Mouse (Mus musculus): ENCODE data around the gene Mid1.
A peak's percentile ranks its signal among the peaks of the same experiment; 100 is the strongest.
"Not testable (repeated sequence)": the region's sequence is repeated elsewhere in the genome, so short reads cannot be mapped to it uniquely, and the experiment has no call there.

Gene Mid1

GRCm38 (mm10) chrX:169986519-169987367, 301.7 kb downstream of the Mid1 start:
- DNase-seq (ENCODE audit: low spot score): peak; percentile 87

DNA sequence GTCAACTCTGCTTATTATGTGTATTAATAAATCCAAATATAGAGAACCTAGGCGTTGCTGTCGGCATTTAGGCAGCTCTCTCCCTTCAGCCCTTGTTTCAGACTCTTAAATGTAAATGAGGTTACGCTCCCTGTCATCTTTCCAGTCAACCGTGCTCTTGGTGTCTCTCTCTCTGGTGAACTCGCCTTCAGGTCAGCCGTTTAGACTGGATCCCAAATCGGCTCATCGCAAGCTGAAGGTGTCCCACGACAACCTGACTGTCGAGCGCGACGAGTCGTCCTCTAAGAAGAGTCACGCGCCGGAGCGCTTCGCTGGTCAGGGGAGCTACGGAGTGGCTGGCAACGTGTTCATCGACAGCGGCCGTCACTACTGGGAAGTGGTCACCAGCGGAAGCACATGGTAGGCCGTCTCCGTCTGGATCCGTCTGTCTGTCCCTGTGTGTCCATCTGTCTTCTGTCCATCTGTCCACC, 302.4 kb downstream of the Mid1 start:
- not testable (repeated sequence) for DNase-seq (ENCODE audit: low spot score)

DNA sequence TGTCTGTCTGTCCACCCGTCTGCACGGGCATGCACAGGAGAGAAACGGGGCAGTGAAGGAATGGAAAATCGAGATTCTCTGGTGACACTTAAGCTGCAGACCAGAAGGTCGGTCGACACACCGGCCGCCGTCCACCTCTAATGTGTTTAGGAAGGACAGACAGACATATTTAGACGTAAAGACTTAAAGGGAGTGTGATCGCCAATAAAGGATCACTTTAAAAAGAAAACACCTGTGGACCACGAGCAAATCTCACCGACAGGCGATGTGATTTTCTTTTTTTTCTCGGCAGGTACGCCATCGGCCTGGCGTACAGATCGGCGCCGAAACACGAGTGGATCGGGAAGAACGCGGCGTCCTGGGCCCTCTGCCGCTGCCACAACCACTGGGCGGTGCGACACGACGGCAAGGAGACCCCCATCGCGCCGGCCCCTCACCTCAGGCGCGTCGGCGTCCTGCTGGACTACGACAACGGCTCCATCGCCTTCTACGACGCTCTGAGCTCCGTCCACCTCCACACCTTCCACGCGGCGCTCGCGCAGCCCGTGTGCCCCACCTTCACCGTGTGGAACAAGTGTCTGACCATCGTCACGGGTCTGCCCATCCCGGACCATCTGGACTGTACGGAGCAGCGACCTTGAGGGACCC, 303.7 kb downstream of the Mid1 start:
- DNase-seq (ENCODE audit: low spot score): not testable (repeated sequence)

- not testable (repeated sequence) for DNase-seq (ENCODE audit: low spot score)
These were observed 304.2 kb downstream of the Mid1 start for GRCm38 (mm10) chrX:169989219-169989595.

DNA sequence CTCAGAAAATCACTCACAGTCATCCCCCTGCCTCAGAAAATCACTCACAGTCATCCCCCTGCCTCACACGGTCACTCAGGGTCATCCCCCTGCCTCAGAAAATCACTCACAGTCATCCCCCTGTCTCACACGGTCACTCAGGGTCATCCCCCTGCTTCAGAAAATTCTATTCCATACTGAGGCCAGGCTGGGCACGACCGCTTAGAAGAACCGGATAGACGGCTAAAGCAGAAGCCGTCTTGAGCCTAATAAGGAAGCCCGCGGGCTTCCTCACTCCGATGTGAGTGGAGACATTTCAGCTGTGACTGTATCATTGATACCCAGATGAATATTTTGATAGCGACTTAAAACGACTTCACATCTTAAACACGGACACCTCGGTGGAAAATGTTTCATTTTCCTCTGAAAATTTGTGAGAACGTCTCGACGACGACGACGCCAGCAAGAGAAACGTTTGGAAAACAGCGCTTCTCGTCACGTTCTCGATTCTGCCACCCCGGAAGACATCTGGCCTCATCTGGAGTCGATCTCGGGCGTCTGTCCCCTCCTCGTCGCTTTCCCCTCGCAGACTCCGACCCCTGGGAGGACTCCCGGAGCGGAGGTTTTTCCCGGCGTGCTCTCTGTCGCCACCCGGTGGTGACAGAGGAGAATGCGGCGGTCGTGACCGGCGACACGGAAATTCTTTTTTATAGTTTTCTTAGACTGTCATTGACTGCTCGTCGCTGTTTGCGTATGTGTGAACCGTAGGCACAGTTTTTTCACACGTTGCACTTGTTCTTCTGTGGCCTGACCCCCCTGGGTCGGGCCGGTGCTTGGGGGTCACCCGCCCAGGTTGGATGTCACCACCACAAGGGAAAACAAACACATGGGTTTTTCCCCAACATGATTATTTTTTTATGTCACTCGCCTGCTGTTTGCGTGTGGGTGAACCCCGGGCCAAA, 305.0 kb downstream of the Mid1 start:
- not testable (repeated sequence) for DNase-seq (ENCODE audit: low spot score)

DNA sequence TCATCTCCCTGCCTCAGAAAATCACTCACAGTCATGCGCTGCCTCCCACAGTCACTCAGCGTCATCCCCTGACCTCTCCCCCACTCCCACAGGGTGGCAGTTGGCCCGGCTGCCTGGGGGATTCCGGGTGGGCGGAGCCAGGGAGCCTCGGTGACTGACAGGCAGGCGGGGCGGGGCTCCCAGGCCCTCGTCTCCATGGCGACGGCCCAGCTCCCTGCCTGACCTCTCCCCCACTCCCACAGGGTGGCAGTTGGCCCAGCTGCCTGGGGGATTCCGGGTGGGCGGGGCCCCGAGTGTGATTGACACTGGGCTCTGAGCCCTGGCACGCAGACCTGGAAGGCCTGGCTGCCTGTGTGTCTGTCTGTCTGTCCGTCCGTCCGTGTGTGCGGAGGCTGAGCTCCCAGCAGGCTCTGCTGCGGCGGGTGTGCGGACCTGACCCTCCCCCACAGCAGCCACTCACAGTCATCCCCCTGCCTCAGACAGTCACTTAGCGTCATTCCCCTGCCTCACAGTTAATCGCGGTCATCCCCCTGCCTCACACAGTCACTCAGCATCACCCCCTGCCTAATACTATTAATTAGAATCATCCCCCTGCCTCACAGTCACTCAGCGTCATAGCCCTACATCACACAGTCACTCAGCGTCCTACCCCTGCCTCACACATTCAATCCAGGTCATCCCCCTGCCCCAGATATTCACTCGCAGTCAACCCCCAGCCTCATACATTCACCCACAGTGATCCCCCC, 306.3 kb downstream of the Mid1 start:
- DNase-seq (ENCODE audit: low spot score): peak; percentile 78

GRCm38 (mm10) chrX:169992086-169992930, 307.3 kb downstream of the Mid1 start:
- DNase-seq (ENCODE audit: low spot score): not testable (repeated sequence)

DNA sequence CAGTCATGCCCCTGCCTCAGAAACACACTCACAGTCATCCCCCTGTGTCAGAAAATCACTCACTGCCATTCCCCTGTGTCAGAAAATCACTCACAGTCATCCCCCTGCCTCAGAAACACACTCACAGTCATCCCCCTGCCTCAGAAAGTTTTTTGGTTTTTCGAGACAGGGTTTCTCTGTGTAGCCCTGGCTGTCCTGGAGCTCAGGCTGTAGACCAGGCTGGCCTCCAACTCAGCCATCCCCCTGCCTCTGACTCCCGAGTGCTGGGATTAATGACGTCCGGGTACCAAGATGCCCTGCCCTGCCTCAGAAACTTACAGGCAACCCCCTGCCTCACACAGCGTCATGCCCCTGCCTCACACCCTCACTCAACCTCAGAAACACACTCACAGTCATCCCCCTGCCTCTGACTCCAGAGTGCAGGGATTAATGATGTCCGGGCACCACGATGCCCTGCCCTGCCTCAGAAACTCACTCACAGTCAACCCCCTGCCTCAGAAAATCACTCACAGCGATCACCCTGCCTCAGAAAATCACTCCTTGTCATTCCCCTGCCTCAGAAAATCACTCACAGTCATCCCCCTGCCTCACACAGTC, 308.1 kb downstream of the Mid1 start:
- not testable (repeated sequence) for DNase-seq (ENCODE audit: low spot score)

DNA sequence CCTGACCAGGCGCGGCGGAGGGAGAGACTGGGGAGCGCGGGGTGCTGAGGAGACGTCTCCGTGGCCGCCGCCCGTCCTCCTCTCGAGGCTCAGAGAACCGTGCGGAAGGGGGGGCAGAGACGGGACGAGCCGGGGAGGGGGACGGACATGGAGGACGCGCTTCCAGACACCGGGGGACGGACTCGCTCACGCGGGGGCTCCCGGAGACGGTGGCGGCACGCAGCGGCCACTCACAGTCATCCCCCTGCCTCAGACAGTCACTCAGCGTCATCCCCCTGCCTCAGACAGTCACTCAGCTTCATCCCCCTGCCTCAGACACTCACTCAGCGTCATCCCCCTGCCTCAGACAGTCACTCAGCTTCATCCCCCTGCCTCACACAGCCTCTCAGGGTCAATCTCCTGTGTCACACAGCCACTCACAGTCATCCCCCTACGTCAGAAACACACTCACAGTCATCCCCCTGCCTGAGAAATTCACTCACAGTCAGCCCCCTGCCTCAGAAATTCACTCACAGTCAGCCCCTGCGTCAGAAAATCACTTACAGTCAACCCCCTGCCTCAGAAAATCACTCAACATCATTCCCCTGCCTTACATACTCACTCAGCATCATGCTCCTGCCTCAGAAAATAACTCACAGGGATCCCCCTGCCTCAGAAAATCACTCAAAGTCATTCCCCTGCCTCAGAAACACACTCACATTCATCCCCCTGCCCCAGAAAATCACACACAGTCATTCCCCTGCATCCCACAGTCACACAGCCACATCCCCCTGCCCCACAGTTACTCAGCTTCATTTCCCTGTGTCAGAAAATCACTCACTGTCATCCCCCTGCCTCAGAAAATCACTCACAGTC, 309.2 kb downstream of the Mid1 start:
- not testable (repeated sequence) for DNase-seq (ENCODE audit: low spot score)

GRCm38 (mm10) chrX:169994866-169995711, 310.1 kb downstream of the Mid1 start:
- not testable (repeated sequence) for DNase-seq (ENCODE audit: low spot score)

DNA sequence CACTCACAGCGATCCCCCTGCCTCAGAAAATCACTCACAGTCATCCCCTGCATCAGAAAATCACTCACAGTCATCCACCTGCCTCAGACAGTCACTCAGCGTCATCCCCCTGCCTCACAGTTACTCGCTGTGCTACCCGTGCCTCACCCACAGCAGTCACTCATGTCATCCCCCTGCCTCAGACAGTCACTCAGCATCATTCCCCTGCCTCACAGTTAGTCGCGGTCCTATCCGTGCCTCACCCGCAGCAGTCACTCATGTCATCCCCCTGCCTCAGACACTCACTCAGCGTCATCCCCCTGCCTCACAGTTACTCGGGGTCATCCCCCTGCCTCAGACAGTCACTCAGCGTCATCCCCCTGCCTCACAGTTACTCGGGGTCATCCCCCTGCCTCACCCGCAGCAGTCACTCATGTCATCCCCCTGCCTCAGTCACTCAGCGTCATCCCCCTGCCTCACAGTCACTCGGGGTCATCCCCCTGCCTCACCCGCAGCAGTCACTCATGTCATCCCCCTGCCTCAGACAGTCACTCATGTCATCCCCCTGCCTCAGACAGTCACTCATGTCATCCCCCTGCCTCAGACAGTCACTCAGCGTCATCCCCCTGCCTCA, 311.0 kb downstream of the Mid1 start:
- DNase-seq (ENCODE audit: low spot score): not testable (repeated sequence)

GRCm38 (mm10) chrX:169996926-169997325, 311.9 kb downstream of the Mid1 start:
- not testable (repeated sequence) for DNase-seq (ENCODE audit: low spot score)

DNA sequence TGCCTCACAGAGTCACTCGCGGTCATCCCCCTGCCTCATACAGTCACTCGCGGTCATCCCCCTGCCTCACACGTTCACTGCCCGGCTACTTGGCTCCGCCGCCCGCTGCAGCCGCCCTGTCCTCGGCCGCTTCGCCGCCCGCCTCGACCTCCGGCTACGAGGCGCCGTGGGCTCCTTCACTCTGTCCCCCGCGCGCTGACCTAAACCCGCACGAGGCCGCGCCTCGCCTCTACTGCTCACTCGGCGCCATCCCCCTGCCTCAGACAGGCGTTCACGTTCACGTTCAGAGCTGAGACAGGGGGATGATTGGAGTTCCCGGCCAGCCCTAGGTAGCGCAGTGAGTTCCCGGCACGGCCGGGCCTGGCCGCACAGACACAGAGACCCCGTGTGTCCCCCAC, 312.5 kb downstream of the Mid1 start:
- not testable (repeated sequence) for DNase-seq (ENCODE audit: low spot score)

DNA sequence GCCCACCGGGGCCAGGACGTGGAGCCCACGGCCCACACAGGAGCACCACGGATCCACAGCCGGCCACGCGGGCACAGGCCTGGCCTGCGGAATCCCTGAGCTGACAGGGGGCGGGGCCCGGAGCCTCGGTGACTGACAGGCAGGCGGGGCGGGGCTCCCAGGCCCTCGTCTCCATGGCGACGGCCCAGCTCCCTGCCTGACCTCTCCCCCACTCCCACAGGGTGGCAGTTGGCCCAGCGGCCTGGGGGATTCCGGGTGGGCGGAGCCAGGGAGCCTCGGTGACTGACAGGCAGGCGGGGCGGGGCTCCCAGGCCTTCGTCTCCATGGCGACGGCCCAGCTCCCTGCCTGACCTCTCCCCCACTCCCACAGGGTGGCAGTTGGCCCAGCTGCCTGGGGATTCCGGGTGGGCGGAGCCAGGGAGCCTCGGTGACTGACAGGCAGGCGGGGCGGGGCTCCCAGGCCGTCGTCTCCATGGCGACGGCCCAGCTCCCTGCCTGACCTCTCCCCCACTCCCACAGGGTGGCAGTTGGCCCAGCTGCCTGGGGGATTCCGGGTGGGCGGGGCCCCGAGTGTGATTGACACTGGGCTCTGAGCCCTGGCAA, 313.0 kb downstream of the Mid1 start:
- DNase-seq (ENCODE audit: low spot score): peak; percentile 87

DNA sequence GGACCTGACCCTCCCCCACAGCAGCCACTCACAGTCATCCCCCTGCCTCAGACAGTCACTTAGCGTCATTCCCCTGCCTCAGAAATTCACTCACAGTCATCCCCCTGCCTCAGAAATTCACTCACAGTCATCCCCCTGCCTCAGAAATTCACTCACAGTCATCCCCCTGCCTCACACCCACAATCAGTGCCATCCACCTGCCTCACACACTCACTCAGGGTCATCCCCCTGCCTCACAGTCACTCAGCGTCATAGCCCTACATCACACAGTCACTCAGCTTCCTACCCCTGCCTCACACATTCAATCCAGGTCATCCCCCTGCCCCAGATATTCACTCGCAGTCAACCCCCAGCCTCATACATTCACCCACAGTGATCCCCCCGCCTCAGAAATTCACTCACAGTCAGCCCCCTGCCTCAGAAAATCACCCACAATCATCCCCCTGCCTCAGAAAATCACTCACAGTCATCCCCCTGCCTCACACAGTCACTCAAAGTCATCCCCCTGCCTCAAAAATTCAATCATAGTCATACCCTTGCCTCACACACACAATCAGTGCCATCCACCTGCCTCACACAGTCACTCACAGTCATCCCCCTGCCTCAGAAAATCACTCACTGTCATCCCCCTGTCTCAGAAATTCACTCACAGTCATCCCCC, 313.7 kb downstream of the Mid1 start:
- not testable (repeated sequence) for DNase-seq (ENCODE audit: low spot score)

GRCm38 (mm10) chrX:169999226-169999883, 314.4 kb downstream of the Mid1 start:
- DNase-seq (ENCODE audit: low spot score): not testable (repeated sequence)
